Mouse (Mus musculus): ENCODE data around the gene Ppp1r26. TPM values are rescaled to one million over a fixed set of nuclear protein-coding genes. Genes with fewer than 3 reads are reported as not detected.

Ppp1r26 gene
- total and polyA plus RNA-seq, 3 experiments, result not detected

GRCm38 (mm10) chr2:28502987-28503386, 56.4 kb downstream of the Ppp1r26 start:
- Histone ChIP-seq H3K4me3 (ENCODE audit: control insufficient read depth in 1 of 2, insufficient read depth in 1 of 2, low read depth in 2 of 2, low read length in 2 of 2) (no peak overlapping the region), H3K79me2 (ENCODE audit: control insufficient read depth, insufficient read depth, low read length, poor library complexity) (no peaks in the 10 kb centered on the region), H3K4me1 (ENCODE audit: control insufficient read depth in 1 of 2, insufficient read depth in 2 of 2, low read length in 2 of 2) (no peaks in the 10 kb centered on the region), H3K27ac (ENCODE audit: control insufficient read depth, low read depth, low read length) (no peak overlapping the region), H3K36me3 (ENCODE audit: control insufficient read depth in 1 of 2, insufficient read depth in 2 of 2, low read length in 2 of 2) (no peaks in the 10 kb centered on the region), H3K27me3 (ENCODE audit: control insufficient read depth in 1 of 2, insufficient read depth in 2 of 2, low read length in 2 of 2) (peaks cover 8 to 17% of the 10 kb centered on the region in 2 experiments), H3K9me3 (replicated peaks; ENCODE audit: insufficient read depth, low read length) (no peaks in the 10 kb centered on the region), H3K9ac (ENCODE audit: control insufficient read depth, low read depth, low read length, poor library complexity, severe bottlenecking) (no peak overlapping the region)
- TF ChIP-seq ZC3H11A (IDR thresholded peaks at IDR 0.05; ENCODE audit: low read depth, low read length), result no peak
- TF ChIP-seq MEF2A (IDR thresholded peaks at IDR 0.05; ENCODE audit: extremely low read depth, insufficient replicate concordance, low read depth, low read length, poor library complexity, severe bottlenecking), result no peak
- no peak for TF ChIP-seq CHD1 (IDR thresholded peaks at IDR 0.05; ENCODE audit: low read depth, low read length)
- TF ChIP-seq MAX (IDR thresholded peaks at IDR 0.05; ENCODE audit: low read length), result no peak
- no peak for TF ChIP-seq ELF1 (IDR thresholded peaks at IDR 0.05; ENCODE audit: low read depth, low read length)
- no peak for TF ChIP-seq SMC3 (IDR thresholded peaks at IDR 0.05; ENCODE audit: low read depth, low read length)
- TF ChIP-seq CHD2 (IDR thresholded peaks at IDR 0.05; ENCODE audit: low read length), result no peak
- no peak for TF ChIP-seq NELFE (IDR thresholded peaks at IDR 0.05; ENCODE audit: low read depth, low read length)
- no peak for TF ChIP-seq MAFK (IDR thresholded peaks at IDR 0.05; ENCODE audit: borderline replicate concordance, low read depth, low read length)
- TF ChIP-seq ZKSCAN1 (IDR thresholded peaks at IDR 0.05; ENCODE audit: low read depth, low read length), result no peak
- no peak for TF ChIP-seq NRF1 (IDR thresholded peaks at IDR 0.05; ENCODE audit: insufficient read depth, low read depth, low read length, poor library complexity, severe bottlenecking)
- no peak for TF ChIP-seq GABPA (IDR thresholded peaks at IDR 0.05; ENCODE audit: low read depth, low read length)
- TF ChIP-seq ZNF384 (IDR thresholded peaks at IDR 0.05; ENCODE audit: low read depth, low read length), result no peak
- no peak for DNase-seq (ENCODE audit: low read depth, low spot score)

GRCm38 (mm10) chr2:28504676-28505075, 58.1 kb downstream of the Ppp1r26 start:
- Histone ChIP-seq H3K27me3 (ENCODE audit: control insufficient read depth in 1 of 2, insufficient read depth in 2 of 2, low read length in 2 of 2) (peaks cover 10 to 28% of the 10 kb centered on the region in 2 experiments), H3K27ac (ENCODE audit: control insufficient read depth, low read depth, low read length) (no peak overlapping the region), H3K9me3 (replicated peaks; ENCODE audit: insufficient read depth, low read length) (no peaks in the 10 kb centered on the region), H3K9ac (ENCODE audit: control insufficient read depth, low read depth, low read length, poor library complexity, severe bottlenecking) (no peak overlapping the region), H3K4me3 (ENCODE audit: control insufficient read depth in 1 of 2, insufficient read depth in 1 of 2, low read depth in 2 of 2, low read length in 2 of 2) (no peak overlapping the region), H3K79me2 (ENCODE audit: control insufficient read depth, insufficient read depth, low read length, poor library complexity) (no peaks in the 10 kb centered on the region), H3K36me3 (ENCODE audit: control insufficient read depth in 1 of 2, insufficient read depth in 2 of 2, low read length in 2 of 2) (no peaks in the 10 kb centered on the region), H3K4me1 (ENCODE audit: control insufficient read depth in 1 of 2, insufficient read depth in 2 of 2, low read length in 2 of 2) (no peaks in the 10 kb centered on the region)
- TF ChIP-seq KAT2A (conservative IDR thresholded peaks at IDR 0.05; ENCODE audit: low read depth, low read length) (no peak), UBTF (IDR thresholded peaks at IDR 0.05; ENCODE audit: borderline replicate concordance, insufficient read depth, low read depth, low read length) (no peak), USF2 (IDR thresholded peaks at IDR 0.05; ENCODE audit: borderline replicate concordance in 1 of 2, insufficient read depth in 1 of 2, low read depth in 1 of 2, low read length in 2 of 2) (no peak), MXI1 (IDR thresholded peaks at IDR 0.05; ENCODE audit: low read depth, low read length) (no peak), RAD21 (IDR thresholded peaks at IDR 0.05; ENCODE audit: low read depth, low read length) (no peak), ZC3H11A (IDR thresholded peaks at IDR 0.05; ENCODE audit: low read depth, low read length) (no peak), ETS1 (IDR thresholded peaks at IDR 0.05; ENCODE audit: low read depth, low read length) (no peak), TCF12 (IDR thresholded peaks at IDR 0.05; ENCODE audit: low read depth, low read length) (no peak), MAZ (IDR thresholded peaks at IDR 0.05; ENCODE audit: low read depth, low read length) (no peak), TBP (IDR thresholded peaks at IDR 0.05; ENCODE audit: low read depth, low read length) (no peak), GABPA (IDR thresholded peaks at IDR 0.05; ENCODE audit: low read depth, low read length) (no peak)
- no peak for DNase-seq (ENCODE audit: low read depth, low spot score)

All from MEL (cell line).